Mouse (Mus musculus) testis, adult 10 weeks (tissue): ENCODE results near the gene Pcnx. TPM values are rescaled to one million over a fixed set of nuclear protein-coding genes. Genes with fewer than 3 reads are reported as not detected.

Source experiments
- polyA plus RNA-seq: library from polyadenylated mRNA; stranded (reverse); fragments of 350-450 nt; fragmentation: Illumina TruSeq; extraction: RNeasy Lipid Tissue Mini Kit (QIAGEN cat#74804); gene quantifications from one replicate; pipeline ENCODE4 v1.2.3, GENCODE M21; 2014; ENCODE audit warnings: low read depth, low replicate concordance

The Pcnx gene
- polyA plus RNA-seq: 29.3 TPM

GRCm38 (mm10) chr12:81859351-81860307 lies at the start of gene Pcnx:
Gene Pcnx, plus strand, starts transcription at chr12:81860023.

Other genes starting within 250 kb of the Pcnx start
- gene Ttc9, start 228.8 kb upstream of the Pcnx start, polyA plus RNA-seq: 16.9 TPM
- gene Map3k9, start 78.8 kb upstream of the Pcnx start, polyA plus RNA-seq: 0.31 TPM